Mouse (Mus musculus): ENCODE results near the gene Eif1b.

The Eif1b gene

GRCm38 (mm10) chr9:120492010-120492399 is at the start of gene Eif1b:
TSS of gene Eif1b (plus strand) at chr9:120492232.
- DNase-seq (ENCODE audit: low spot score), result no peak

GRCm38 (mm10) chr9:120444642-120445041 is 47.4 kb upstream of the Eif1b start:
- DNase-seq (ENCODE audit: low spot score), result no peak

- DNase-seq (ENCODE audit: low spot score), result no peak
These were observed 42.2 kb upstream of the Eif1b start for GRCm38 (mm10) chr9:120449696-120450329.

GRCm38 (mm10) chr9:120455768-120456655 is 36.0 kb upstream of the Eif1b start:
- peak; percentile 39 for DNase-seq (ENCODE audit: low spot score)

- DNase-seq (ENCODE audit: low spot score), result no peak
These were observed 21.6 kb upstream of the Eif1b start for GRCm38 (mm10) chr9:120470431-120470830.

GRCm38 (mm10) chr9:120481644-120482043 is 10.4 kb upstream of the Eif1b start:
- no peak for DNase-seq (ENCODE audit: low spot score)

- DNase-seq (ENCODE audit: low spot score), result no peak
These were observed 9.7 kb upstream of the Eif1b start for GRCm38 (mm10) chr9:120482382-120482781.

- DNase-seq (ENCODE audit: low spot score), result no peak
These were observed 8.9 kb upstream of the Eif1b start for GRCm38 (mm10) chr9:120483101-120483500.

GRCm38 (mm10) chr9:120487076-120487475 is 5.0 kb upstream of the Eif1b start:
- no peak for DNase-seq (ENCODE audit: low spot score)

GRCm38 (mm10) chr9:120491509-120491908 is 523 bp upstream of the Eif1b start:
- DNase-seq (ENCODE audit: low spot score), result no peak

- DNase-seq (ENCODE audit: low spot score), result peak; percentile 83
These were observed 644 bp downstream of the Eif1b start for GRCm38 (mm10) chr9:120492400-120493351.

- no peak for DNase-seq (ENCODE audit: low spot score)
These were observed 1.7 kb downstream of the Eif1b start for GRCm38 (mm10) chr9:120493781-120494180.

- peak; percentile 90 for DNase-seq (ENCODE audit: low spot score)
These were observed 4.7 kb downstream of the Eif1b start for GRCm38 (mm10) chr9:120496691-120497090.

- DNase-seq (ENCODE audit: low spot score), result no peak
These were observed 6.0 kb downstream of the Eif1b start for GRCm38 (mm10) chr9:120497983-120498382.

- DNase-seq (ENCODE audit: low spot score), result peak; percentile 61
These were observed 9.3 kb downstream of the Eif1b start for GRCm38 (mm10) chr9:120501191-120501902.

- peak; percentile 93 for DNase-seq (ENCODE audit: low spot score)
These were observed 10.0 kb downstream of the Eif1b start for GRCm38 (mm10) chr9:120502013-120502412.

GRCm38 (mm10) chr9:120504423-120504822 is 12.4 kb downstream of the Eif1b start:
- no peak for DNase-seq (ENCODE audit: low spot score)

- DNase-seq (ENCODE audit: low spot score), result no peak
These were observed 19.7 kb downstream of the Eif1b start for GRCm38 (mm10) chr9:120511781-120512180.

- DNase-seq (ENCODE audit: low spot score), result no peak
These were observed 24.7 kb downstream of the Eif1b start for GRCm38 (mm10) chr9:120516720-120517119.

GRCm38 (mm10) chr9:120518946-120519345 is 26.9 kb downstream of the Eif1b start:
- no peak for DNase-seq (ENCODE audit: low spot score)

- DNase-seq (ENCODE audit: low spot score), result peak; percentile 51
These were observed 27.6 kb downstream of the Eif1b start for GRCm38 (mm10) chr9:120519469-120520125.
